Mouse (Mus musculus): ENCODE measurements at regions not wholly inside any gene's neighbourhood (a gene's known extent, or its start where the extent isn't known, plus 50 kb on each side); places are given as distances from the start of the nearest gene placed in this dataset.

- TF ChIP-seq CTCF (IDR thresholded peaks at IDR 0.05; ENCODE audit: low read depth, low read length) (no peak), POLR2A (IDR thresholded peaks at IDR 0.05; ENCODE audit: extremely low read depth, insufficient read depth, low read length) (no peak)
Observed at GRCm38 (mm10) chr1:128898025-128898424, 305.9 kb upstream of the Cxcr4 start.

All from liver, adult 2 months (tissue).